Mouse (Mus musculus): ENCODE results near the gene Prcc.
"Not testable (repeated sequence)": the region's sequence is repeated elsewhere in the genome, so short reads cannot be mapped to it uniquely, and the experiment has no call there.

The Prcc gene

DNA sequence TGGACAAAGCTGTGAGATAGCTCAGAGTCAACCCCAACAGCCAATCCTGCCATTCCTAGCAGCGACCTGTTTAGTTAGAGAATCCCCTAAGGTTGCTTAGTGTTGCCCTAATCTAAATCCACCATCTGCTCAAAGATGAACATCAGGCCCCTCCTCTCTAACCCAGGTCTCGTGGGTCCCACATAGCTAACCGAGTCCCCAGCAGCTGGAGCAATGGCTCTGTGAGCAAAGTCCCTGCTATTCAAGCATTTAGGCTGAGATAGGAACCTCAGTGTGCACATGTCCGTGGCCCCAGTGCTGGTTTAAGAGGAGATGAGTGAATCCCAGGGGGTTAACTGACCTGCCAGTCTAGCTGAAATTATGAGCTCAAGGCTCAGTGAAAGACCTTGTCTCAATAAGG is 39.2 kb downstream of the Prcc start:
- no peak for DNase-seq (ENCODE audit: low read depth, low spot score)

GRCm38 (mm10) chr3:87844981-87845380 is 40.4 kb downstream of the Prcc start:
- DNase-seq (ENCODE audit: low read depth, low spot score): no peak

GRCm38 (mm10) chr3:87840858-87841257 is 44.5 kb downstream of the Prcc start:
- no peak for DNase-seq (ENCODE audit: low read depth, low spot score)

DNA sequence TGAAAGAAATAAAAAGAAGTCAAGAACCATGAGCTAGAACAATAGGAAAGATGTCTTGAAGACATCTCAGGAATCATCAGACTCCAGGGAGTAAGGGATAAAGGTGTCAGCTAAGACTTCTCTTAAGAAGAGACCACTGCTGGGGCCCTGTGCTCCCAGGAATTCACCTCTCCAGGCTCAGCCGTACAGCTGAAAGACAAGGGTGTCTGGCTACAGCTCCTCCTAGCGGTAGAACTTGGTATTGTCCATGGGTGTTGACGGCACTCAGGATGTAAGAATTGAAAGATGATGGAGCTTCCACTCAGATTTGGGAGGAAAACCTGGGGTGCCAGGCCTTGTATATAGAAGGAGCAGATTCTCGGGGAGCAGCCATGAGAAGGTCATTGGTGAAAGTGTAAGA is 46.8 kb downstream of the Prcc start:
- peak; percentile 84 for DNase-seq (ENCODE audit: low read depth, low spot score)

- peak; percentile 51 for DNase-seq (ENCODE audit: low read depth, low spot score)
Observed at GRCm38 (mm10) chr3:87833482-87833881, 51.9 kb downstream of the Prcc start.

- no peak for DNase-seq (ENCODE audit: low read depth, low spot score)
Observed at GRCm38 (mm10) chr3:87832109-87832859, 53.1 kb downstream of the Prcc start.

DNA sequence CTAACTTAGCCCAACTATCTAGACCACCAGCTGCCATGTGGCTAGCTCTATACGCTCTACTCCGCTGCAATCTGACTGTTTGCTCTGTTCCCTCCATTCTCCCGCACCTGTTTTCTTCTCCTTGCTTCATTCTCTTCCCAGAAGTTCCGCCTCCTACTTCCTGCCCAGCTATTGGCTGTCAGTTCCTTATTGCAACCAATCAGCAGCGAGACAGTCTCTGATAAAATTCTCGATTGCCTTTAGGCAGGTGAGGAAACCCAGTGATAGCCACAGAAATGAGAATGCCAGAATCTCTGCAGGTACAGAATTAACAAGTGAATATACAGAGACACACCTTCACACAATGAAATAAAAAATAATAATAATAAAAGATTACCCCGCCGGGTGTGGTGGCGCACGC is 56.4 kb downstream of the Prcc start:
- DNase-seq (ENCODE audit: low read depth, low spot score): peak; percentile 80

DNA sequence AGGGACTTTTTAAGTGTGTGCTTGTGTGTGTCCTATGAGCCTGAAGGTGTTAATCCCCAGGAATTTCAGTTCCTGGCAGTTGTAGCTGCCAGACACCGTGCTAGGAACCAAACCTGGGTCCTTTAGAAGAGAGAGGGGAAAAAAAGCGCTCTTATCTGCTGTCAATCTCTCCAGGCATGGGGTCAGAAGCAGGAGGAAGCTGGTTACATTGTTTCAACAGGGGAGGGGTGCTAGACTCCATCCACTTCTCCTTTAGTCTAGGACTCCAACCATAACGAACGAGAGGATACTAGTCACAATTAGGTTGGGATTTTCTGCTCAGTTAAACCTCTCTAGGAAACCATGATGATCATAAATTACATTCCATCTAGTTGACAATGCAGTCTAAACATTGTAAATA is 57.0 kb downstream of the Prcc start:
- no peak for DNase-seq (ENCODE audit: low read depth, low spot score)

DNA sequence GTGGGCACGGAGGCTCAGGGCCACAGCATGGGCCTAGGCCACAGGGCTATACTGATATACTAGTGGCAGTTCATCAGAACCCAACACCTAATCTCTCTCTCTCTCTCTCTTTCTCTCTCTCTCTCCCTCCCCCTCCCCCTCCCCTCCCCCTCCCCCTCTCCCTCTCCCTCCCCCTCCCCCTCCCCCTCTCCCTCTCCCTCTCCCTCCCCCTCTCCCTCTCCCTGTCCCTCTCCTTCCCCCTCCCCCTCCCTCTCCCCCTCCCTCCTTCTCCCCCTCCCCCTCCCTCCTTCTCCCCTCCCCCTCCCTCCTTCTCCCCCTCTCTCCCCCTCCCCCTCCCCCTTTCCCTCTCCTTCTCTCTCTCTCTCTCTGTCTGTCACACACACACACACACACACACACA is 61.2 kb downstream of the Prcc start, which contains the start of gene Pear1:
Gene Pear1 (minus strand): TSS at position 101 of the 400 bp plus-strand sequence.
- DNase-seq (ENCODE audit: low read depth, low spot score): not testable (repeated sequence)

- DNase-seq (ENCODE audit: low read depth, low spot score): no peak
Observed at GRCm38 (mm10) chr3:87818226-87818625, 67.2 kb downstream of the Prcc start.

GRCm38 (mm10) chr3:87816646-87817093 is 68.7 kb downstream of the Prcc start:
- DNase-seq (ENCODE audit: low read depth, low spot score): peak; percentile 89

GRCm38 (mm10) chr3:87816166-87816565 is 69.2 kb downstream of the Prcc start:
- DNase-seq (ENCODE audit: low read depth, low spot score): no peak

DNA sequence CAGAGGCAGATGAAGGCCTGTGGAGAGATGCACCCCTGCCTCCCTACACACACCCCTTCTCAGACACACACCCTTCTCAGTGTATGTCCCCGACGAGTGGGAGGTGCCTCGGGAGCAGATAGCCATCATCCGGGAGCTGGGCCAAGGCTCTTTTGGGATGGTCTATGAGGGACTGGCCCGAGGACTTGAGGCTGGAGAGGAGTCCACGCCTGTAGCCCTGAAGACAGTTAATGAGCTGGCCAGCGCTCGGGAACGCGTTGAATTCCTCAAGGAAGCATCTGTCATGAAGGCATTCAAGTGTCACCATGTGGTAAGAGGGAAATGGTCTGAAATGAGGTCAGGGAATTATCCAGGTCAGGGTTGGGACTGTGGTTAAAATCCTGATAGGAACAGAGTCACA is 72.5 kb downstream of the Prcc start:
- no peak for DNase-seq (ENCODE audit: low read depth, low spot score)

GRCm38 (mm10) chr3:87812413-87812812 is 73.0 kb downstream of the Prcc start:
- DNase-seq (ENCODE audit: low read depth, low spot score): no peak

- no peak for DNase-seq (ENCODE audit: low read depth, low spot score)
Observed at GRCm38 (mm10) chr3:87811297-87811696, 74.1 kb downstream of the Prcc start.

DNA sequence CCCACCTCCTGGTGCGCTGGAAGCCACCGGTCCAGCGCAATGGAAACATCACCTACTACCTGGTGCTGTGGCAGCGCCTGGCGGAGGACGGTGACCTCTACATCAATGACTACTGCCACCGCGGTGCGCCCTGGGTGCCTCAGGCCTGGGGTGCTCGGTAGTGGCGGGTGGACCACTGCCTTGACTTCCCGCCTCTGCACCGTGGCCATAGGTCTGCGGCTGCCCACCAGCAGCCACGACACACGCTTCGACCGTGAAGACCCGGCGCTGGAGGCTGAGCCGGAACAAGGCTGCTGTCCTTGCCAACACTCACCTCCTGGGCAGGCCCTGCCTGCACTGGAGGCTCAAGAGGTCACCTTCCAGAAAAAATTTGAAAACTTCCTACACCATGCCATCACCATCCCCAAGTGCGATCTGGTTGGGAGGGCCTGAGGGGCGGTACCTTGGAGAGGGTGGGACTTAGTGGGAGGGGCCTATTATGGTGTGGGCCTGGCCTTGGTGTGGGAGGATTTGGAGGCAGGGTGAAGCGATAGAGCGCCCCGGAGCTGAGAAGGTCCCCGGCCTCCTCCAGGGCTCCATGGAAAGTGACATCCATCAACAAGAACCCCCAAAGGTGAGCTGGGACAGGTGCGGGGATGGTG is 76.0 kb downstream of the Prcc start:
- DNase-seq (ENCODE audit: low read depth, low spot score): peak; percentile 73

Data from R1 (cell line).